ENCODE assay signal across 29 mouse cellular contexts in genomic region chr12:30202763-30203162, GRCm38 (mm10).
"Had no signal": no experiment of that assay in that cellular context is flagged by ENCODE, and none has a peak within 500 bp of the region (broad histone marks: within the 10 kb centered on the region; RNA-seq: fewer than 3 reads in every experiment).

No protein-coding gene starts in this region.

- H3K9me3 ChIP-seq: embryonic facial prominence, embryonic 10.5 days; embryonic facial prominence, embryonic 12.5 days; embryonic facial prominence, embryonic 13.5 days; embryonic facial prominence, embryonic 15.5 days; forebrain, embryonic 10.5 days; forebrain, embryonic 12.5 days; forebrain, embryonic 13.5 days; forebrain, embryonic 15.5 days had no signal

- H3K4me3 ChIP-seq: embryonic facial prominence, embryonic 10.5 days; embryonic facial prominence, embryonic 12.5 days; embryonic facial prominence, embryonic 13.5 days; embryonic facial prominence, embryonic 15.5 days; erythroblast, embryonic 14.5 days; forebrain, embryonic 10.5 days; forebrain, embryonic 12.5 days; forebrain, embryonic 13.5 days; forebrain, embryonic 15.5 days; gastrocnemius, adult 2 months; heart, adult 2 months had no signal

- H3K9ac ChIP-seq: embryonic facial prominence, embryonic 12.5 days; embryonic facial prominence, embryonic 13.5 days; embryonic facial prominence, embryonic 15.5 days; forebrain, embryonic 12.5 days; forebrain, embryonic 13.5 days; forebrain, embryonic 15.5 days; forebrain, postnatal 0 days had no signal

- H3K27ac ChIP-seq: embryonic facial prominence, embryonic 10.5 days; embryonic facial prominence, embryonic 12.5 days; embryonic facial prominence, embryonic 13.5 days; embryonic facial prominence, embryonic 15.5 days; forebrain, embryonic 10.5 days; forebrain, embryonic 12.5 days; forebrain, embryonic 13.5 days; forebrain, embryonic 15.5 days; gastrocnemius, adult 2 months; heart, adult 2 months had no signal

- H3K4me1 ChIP-seq: embryonic facial prominence, embryonic 10.5 days; embryonic facial prominence, embryonic 12.5 days; embryonic facial prominence, embryonic 13.5 days; embryonic facial prominence, embryonic 15.5 days; forebrain, embryonic 10.5 days; forebrain, embryonic 12.5 days; forebrain, embryonic 13.5 days; forebrain, embryonic 15.5 days had no signal

- H3K4me2 ChIP-seq: embryonic facial prominence, embryonic 12.5 days; embryonic facial prominence, embryonic 13.5 days; embryonic facial prominence, embryonic 15.5 days; forebrain, embryonic 12.5 days; forebrain, embryonic 13.5 days; forebrain, embryonic 15.5 days had no signal

- ATAC-seq: forebrain, embryonic 13.5 days; forebrain, embryonic 14.5 days; forebrain, embryonic 15.5 days; forebrain, embryonic 16.5 days; forebrain, postnatal 0 days had no signal

- H3K36me3 ChIP-seq: embryonic facial prominence, embryonic 10.5 days; embryonic facial prominence, embryonic 12.5 days; embryonic facial prominence, embryonic 13.5 days; embryonic facial prominence, embryonic 15.5 days; forebrain, embryonic 10.5 days; forebrain, embryonic 12.5 days; forebrain, embryonic 15.5 days had no signal

- H3K27me3 ChIP-seq: embryonic facial prominence, embryonic 12.5 days; embryonic facial prominence, embryonic 13.5 days; embryonic facial prominence, embryonic 15.5 days; forebrain, embryonic 12.5 days; forebrain, embryonic 13.5 days; forebrain, embryonic 15.5 days had no signal

- DNase-seq: cerebellum, adult 2 months; cerebellum, adult 8-10 months; cerebellum, adult 9-10 months; cerebellum, adult 9-11 months; cerebellum, postnatal 10 days; cerebellum, postnatal 14 days; cerebellum, postnatal 25 days; cerebellum, postnatal 36 days; embryo, embryonic 11 days; forebrain, postnatal 0 days; gastrocnemius, adult 2 months; gastrocnemius, postnatal 10 days; gastrocnemius, postnatal 14 days; gastrocnemius, postnatal 25 days; gastrocnemius, postnatal 36 days; heart, adult 11 months; heart, adult 18-20 months; heart, adult 2 months had no signal
